In genomic region chr9:21417866-21418265, GRCm38 (mm10) we compare ENCODE assay signal across 22 mouse cellular contexts. TPM values are rescaled to one million over a fixed set of nuclear protein-coding genes. Genes with fewer than 3 reads are reported as not detected.
DNase-seq lines count a peak whose midpoint lies in the region; ATAC-seq and TF ChIP-seq lines count a peak whose summit lies in the region.
"Had no signal": no experiment of that assay in that cellular context is flagged by ENCODE, and none has a peak within 500 bp of the region (broad histone marks: within the 10 kb centered on the region; RNA-seq: fewer than 3 reads in every experiment).

No protein-coding gene starts in this region.

- no peak overlapping the region for H3K4me2 ChIP-seq in liver, embryonic 12.5 days
- H3K4me2 ChIP-seq: embryonic facial prominence, embryonic 12.5 days; forebrain, embryonic 13.5 days; forebrain, embryonic 15.5 days had no signal

- in situ Hi-C loops in ES-E14 (cut with MboI; ENCODE audit: low sequenced_read_pairs in 2 of 2, unreplicated experiment in 2 of 2): no loop called here

- H3K9ac ChIP-seq in liver, embryonic 12.5 days: 0 out of 2 replicates have a peak overlapping the region, but pooled peaks have one; percentile 4
- H3K9ac ChIP-seq in ES-Bruce4 (ENCODE audit: low read depth, poor library complexity, severe bottlenecking): no peak overlapping the region
- H3K9ac ChIP-seq in ES-E14 (ENCODE audit: insufficient read depth, low read depth, low read length, poor library complexity, severe bottlenecking): 0 out of 2 replicates have a peak overlapping the region, but pooled peaks have one; percentile 7
- H3K9ac ChIP-seq: embryonic facial prominence, embryonic 12.5 days; forebrain, embryonic 13.5 days; forebrain, embryonic 15.5 days; forebrain, postnatal 0 days had no signal

- no peaks in the 10 kb centered on the region for H3K27me3 ChIP-seq in liver, embryonic 12.5 days (replicated peaks)
- no peaks in the 10 kb centered on the region for H3K27me3 ChIP-seq in ES-Bruce4 (ENCODE audit: control insufficient read depth, insufficient read depth, low read length, poor library complexity, severe bottlenecking)
- no peaks in the 10 kb centered on the region for H3K27me3 ChIP-seq in embryonic facial prominence, embryonic 10.5 days (replicated peaks; ENCODE audit: low read depth, poor library complexity, severe bottlenecking)
- H3K27me3 ChIP-seq: embryonic facial prominence, embryonic 12.5 days; forebrain, embryonic 13.5 days; forebrain, embryonic 15.5 days had no signal

- TF ChIP-seq POLR2A in ES-Bruce4 (IDR thresholded peaks at IDR 0.05; ENCODE audit: insufficient read depth, low read length): no peak

- no peak overlapping the region for H3K27ac ChIP-seq in liver, embryonic 12.5 days
- H3K27ac ChIP-seq in ES-Bruce4 (ENCODE audit: insufficient read depth, low read length): peak overlapping the region; percentile 58; the same call in 1 of the 2 replicates
- H3K27ac ChIP-seq in ES-E14 (ENCODE audit: insufficient read depth, low read depth, low read length, poor library complexity, severe bottlenecking): peak overlapping the region; percentile 20; the same call in 1 of the 2 replicates
- no peak overlapping the region for H3K27ac ChIP-seq in embryonic facial prominence, embryonic 10.5 days (replicated peaks)
- H3K27ac ChIP-seq: embryonic facial prominence, embryonic 12.5 days; forebrain, embryonic 13.5 days; forebrain, embryonic 15.5 days had no signal

- TF ChIP-seq CTCF in ES-Bruce4 (IDR thresholded peaks at IDR 0.05; ENCODE audit: low read depth, low read length): no peak

- no peaks in the 10 kb centered on the region for H3K9me3 ChIP-seq in liver, embryonic 12.5 days (replicated peaks)
- H3K9me3 ChIP-seq in ES-Bruce4 (replicated peaks; ENCODE audit: control insufficient read depth, insufficient read depth, low read length, poor library complexity, severe bottlenecking) (no peaks in the 10 kb centered on the region), ES-E14 (ENCODE audit: control insufficient read depth, insufficient read depth, low read depth, low read length) (no peaks in the 10 kb centered on the region)
- no peaks in the 10 kb centered on the region for H3K9me3 ChIP-seq in embryonic facial prominence, embryonic 10.5 days
- H3K9me3 ChIP-seq: embryonic facial prominence, embryonic 12.5 days; forebrain, embryonic 13.5 days; forebrain, embryonic 15.5 days had no signal

- WGBS in liver, embryonic 12.5 days (ENCODE audit: insufficient replicate concordance): 92% methylated on average over 2 of the region's 2 CpGs
- 94% methylated on average over 2 of the region's 2 CpGs for WGBS in embryonic facial prominence, embryonic 10.5 days

- 0 out of 2 replicates have a peak, but pooled peaks have one; percentile 12 for TF ChIP-seq EP300 in ES-Bruce4 (IDR thresholded peaks at IDR 0.05; ENCODE audit: insufficient read depth, low read depth, low read length)

- peaks cover 28% of the 10 kb centered on the region for H3K4me1 ChIP-seq in liver, embryonic 12.5 days
- H3K4me1 ChIP-seq in ES-Bruce4 (ENCODE audit: control insufficient read depth, insufficient read depth, low read length): peaks cover 2% of the 10 kb centered on the region
- H3K4me1 ChIP-seq in ES-E14 (ENCODE audit: control insufficient read depth in 2 of 2, insufficient read depth in 2 of 2, low read length in 2 of 2, poor library complexity in 1 of 2): peaks cover 2 to 22% of the 10 kb centered on the region in 2 experiments; a peak in 2 of 4 replicates
- no peaks in the 10 kb centered on the region for H3K4me1 ChIP-seq in embryonic facial prominence, embryonic 10.5 days
- H3K4me1 ChIP-seq: embryonic facial prominence, embryonic 12.5 days had no signal

- no peak for ATAC-seq in liver, embryonic 12.5 days
- ATAC-seq: forebrain, embryonic 13.5 days; forebrain, embryonic 15.5 days; forebrain, postnatal 0 days had no signal

- H3K4me3 ChIP-seq in liver, embryonic 12.5 days: no peak overlapping the region
- H3K4me3 ChIP-seq in ES-Bruce4 (ENCODE audit: low read depth, low read length) (no peak overlapping the region), ES-E14 (ENCODE audit: insufficient read depth in 1 of 2, low read depth in 1 of 2, low read length in 2 of 2, poor library complexity in 1 of 2, severe bottlenecking in 1 of 2) (no peak overlapping the region)
- no peak overlapping the region for H3K4me3 ChIP-seq in embryonic facial prominence, embryonic 10.5 days
- H3K4me3 ChIP-seq: embryonic facial prominence, embryonic 12.5 days; forebrain, embryonic 13.5 days; forebrain, embryonic 15.5 days had no signal

- DNase-seq in liver (no peak), ES-E14 (ENCODE audit: low read depth, low spot score) (no peak), ZHBTc4 (ENCODE audit: low read depth, low spot score) (peak; percentile 79)
- DNase-seq in embryonic facial prominence, embryonic 10.5 days (ENCODE audit: low spot score): no peak
- DNase-seq in urinary bladder, postnatal 25 days (ENCODE audit: low spot score): no peak
- DNase-seq in thymus, postnatal 36 days: no peak
- DNase-seq: adrenal gland, adult 2 months; adrenal gland, postnatal 10 days; adrenal gland, postnatal 25 days; cerebellum, adult 11 months; cerebellum, adult 18-20 months; cerebellum, adult 8-10 months; cerebellum, adult 9-11 months; cerebellum, postnatal 14 days; cerebellum, postnatal 36 days; embryo, embryonic 11 days; forebrain, postnatal 0 days had no signal

- H3K36me3 ChIP-seq in liver, embryonic 12.5 days: peaks cover 82% of the 10 kb centered on the region
- H3K36me3 ChIP-seq in ES-Bruce4 (ENCODE audit: control insufficient read depth, insufficient read depth, low read length, poor library complexity, severe bottlenecking) (peaks cover 17% of the 10 kb centered on the region), ES-E14 (ENCODE audit: control insufficient read depth, insufficient read depth, low read length, poor library complexity, severe bottlenecking) (peaks cover 47% of the 10 kb centered on the region)
- H3K36me3 ChIP-seq in embryonic facial prominence, embryonic 10.5 days (replicated peaks): peaks cover 88% of the 10 kb centered on the region

TF ChIP-seq in ES-E14, 5 proteins besides CTCF, POLR2A, EP300 and RAD21:
- TF ChIP-seq MAFK (IDR thresholded peaks at IDR 0.05; ENCODE audit: insufficient read depth, low read depth, low read length) (no peak), CHD2 (IDR thresholded peaks at IDR 0.05; ENCODE audit: low read depth, low read length) (no peak), HCFC1 (IDR thresholded peaks at IDR 0.05; ENCODE audit: borderline replicate concordance, insufficient read depth, low read length) (no peak), ZNF384 (IDR thresholded peaks at IDR 0.05; ENCODE audit: low read depth, low read length) (no peak), ZC3H11A (IDR thresholded peaks at IDR 0.05; ENCODE audit: borderline replicate concordance, low read depth, low read length) (no peak)

RNA-seq across cellular contexts. Expression of gene Qtrt1, which starts 6.2 kb away (rescaled TPM):
- 31.2 and 32.7 TPM in 2 replicates for polyA plus RNA-seq in liver, embryonic 12.5 days (2016; fragmentation: Nextera tagmentation; extraction: Ambion mirVana)
- 40.0 and 48.2 TPM in 2 replicates for polyA plus RNA-seq in ES-Bruce4 (2011; ENCODE audit: insufficient read depth, insufficient read length, low read depth, missing spikeins)
- 62.7 and 100 TPM in 2 replicates for total RNA-seq in ES-E14 (2012; rRNA removed)
- 64.0 and 71.1 TPM in 2 replicates for polyA plus RNA-seq in embryonic facial prominence, embryonic 10.5 days (2016; fragmentation: Nextera tagmentation; extraction: Ambion mirVana)

RNA-seq across cellular contexts. Expression of gene Dnm2, which starts 6.8 kb away (rescaled TPM):
- 72.2 and 75.5 TPM in 2 replicates for polyA plus RNA-seq in liver, embryonic 12.5 days (2016; fragmentation: Nextera tagmentation; extraction: Ambion mirVana)
- polyA plus RNA-seq in ES-Bruce4 (2011; ENCODE audit: insufficient read depth, insufficient read length, low read depth, missing spikeins): 86.2 and 88.6 TPM in 2 replicates
- 56.3 and 69.6 TPM in 2 replicates for total RNA-seq in ES-E14 (2012; rRNA removed)
- polyA plus RNA-seq in embryonic facial prominence, embryonic 10.5 days (2016; fragmentation: Nextera tagmentation; extraction: Ambion mirVana): 72.9 and 73.7 TPM in 2 replicates

RNA-seq across cellular contexts. Expression of gene Ilf3, which starts 50.2 kb away (rescaled TPM):
- 84.1 and 85.3 TPM in 2 replicates for polyA plus RNA-seq in liver, embryonic 12.5 days (2016; fragmentation: Nextera tagmentation; extraction: Ambion mirVana)
- 196 and 209 TPM in 2 replicates for polyA plus RNA-seq in ES-Bruce4 (2011; ENCODE audit: insufficient read depth, insufficient read length, low read depth, missing spikeins)
- total RNA-seq in ES-E14 (2012; rRNA removed): 159 and 200 TPM in 2 replicates
- polyA plus RNA-seq in embryonic facial prominence, embryonic 10.5 days (2016; fragmentation: Nextera tagmentation; extraction: Ambion mirVana): 341 and 343 TPM in 2 replicates

Comparison
In these comparisons a context has a peak if more than half of its experiments do, and no peak if none do; other contexts are left out.
1. H3K27ac ChIP-seq: peak in ES-Bruce4 (single experiment) and ES-E14 (single experiment); none in liver, embryonic 12.5 days (single experiment) and embryonic facial prominence, embryonic 10.5 days (single experiment).